Mouse (Mus musculus) heart, embryonic 10.5 days (tissue): ENCODE measurements around the gene Pemt. TPM values are rescaled to one million over a fixed set of nuclear protein-coding genes. Genes with fewer than 3 reads are reported as not detected.

ENCODE experiments used
- DNase-seq: peaks from one replicate; pipeline ENCODE4 v3.0.0-alpha.2; 2017; ENCODE audit warnings: low spot score
- H3K27ac ChIP-seq: fragments of 300-500 bp; sonication (generic); 2 replicates; pipeline ENCODE4 v1.5.1; 2016; ENCODE audit warnings: mild to moderate bottlenecking
- H3K27me3 ChIP-seq: fragments of 300-500 bp; sonication (generic); 2 replicates; pipeline ENCODE4 v1.6.1; 2016; ENCODE audit warnings: mild to moderate bottlenecking; ENCODE audit not compliant: poor library complexity, insufficient read depth, severe bottlenecking
- H3K36me3 ChIP-seq: fragments of 300-500 bp; sonication (generic); 2 replicates; pipeline ENCODE4 v1.6.1; 2016; ENCODE audit warnings: mild to moderate bottlenecking, moderate library complexity
- H3K4me1 ChIP-seq: fragments of 300-500 bp; sonication (generic); 2 replicates; pipeline ENCODE4 v1.6.1; 2016; ENCODE audit warnings: mild to moderate bottlenecking
- H3K4me3 ChIP-seq: fragments of 300-500 bp; sonication (generic); 2 replicates; pipeline ENCODE4 v1.5.1; 2016; ENCODE audit warnings: mild to moderate bottlenecking, moderate library complexity
- H3K9me3 ChIP-seq: fragments of 300-500 bp; sonication (generic); 2 replicates; pipeline ENCODE4 v1.6.1; 2016; ENCODE audit warnings: mild to moderate bottlenecking, moderate library complexity
- WGBS: fragments of 180-500 bp; shearing (Covaris S2); methylation state at CpG from one replicate; pipeline ENCODE4 v1.1.7; 2016; 5-methylcytosine and 5-hydroxymethylcytosine counted together
- polyA plus RNA-seq: library from polyadenylated mRNA; unstranded; fragments of >200 nt; fragmentation: Nextera tagmentation; extraction: Ambion mirVana; gene quantifications from 2 replicates; pipeline ENCODE4 v1.2.1, GENCODE M21; 2016

Gene Pemt
- polyA plus RNA-seq, 1 experiment from 2014 or later: 11.6 TPM

DNA sequence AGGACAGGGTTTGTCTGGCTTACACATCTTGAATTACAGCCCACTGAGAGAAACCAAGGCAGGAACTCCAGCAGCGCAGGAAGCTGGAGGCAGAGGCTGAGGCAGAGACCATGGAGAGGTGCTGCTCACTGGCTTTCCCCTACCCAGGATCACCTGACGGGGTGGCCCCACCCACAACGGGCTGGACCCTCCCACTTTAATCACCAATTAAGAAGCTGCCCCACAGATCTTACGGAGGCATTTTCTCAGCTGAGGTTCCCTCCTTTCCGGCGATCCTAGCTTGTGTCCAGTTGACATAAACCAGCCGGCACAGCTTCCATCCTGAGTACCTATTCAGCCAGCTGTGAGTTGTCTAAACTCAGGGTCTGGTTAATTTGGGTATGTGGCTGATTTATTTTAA is 125.0 kb downstream of the Pemt start:
- no peak for DNase-seq
- 14% methylated on average over 7 of the region's 7 CpGs for WGBS

More for the DNA sequence above, 125.0 kb downstream of the Pemt start:
- Histone ChIP-seq H3K4me3 (0 out of 2 replicates have a peak overlapping the region, but pooled peaks have one; percentile 19), H3K27ac (peak overlapping the region; percentile 32; the same call in 1 of the 2 replicates), H3K9me3 (no peaks in the 10 kb centered on the region), H3K36me3 (no peaks in the 10 kb centered on the region), H3K4me1 (peaks cover 25% of the 10 kb centered on the region), H3K27me3 (0 out of 2 replicates have a peak, but pooled peaks cover 3% of the 10 kb centered on the region)

Other genes starting within 250 kb of the Pemt start
- gene Flcn, start 236.5 kb downstream of the Pemt start, polyA plus RNA-seq: 24.7 and 25.0 TPM in 2 replicates
- gene Nt5m, start 207.0 kb downstream of the Pemt start, polyA plus RNA-seq: 39.4 and 39.9 TPM in 2 replicates
- 192 and 210 TPM in 2 replicates for gene Cops3, start 206.7 kb downstream of the Pemt start, polyA plus RNA-seq
- 51.8 and 55.6 TPM in 2 replicates for gene Med9, start 98.3 kb downstream of the Pemt start, polyA plus RNA-seq
- gene Rasd1, start 81.5 kb downstream of the Pemt start, polyA plus RNA-seq: 12.2 and 17.4 TPM in 2 replicates
- gene Rai1, start 58.5 kb upstream of the Pemt start, polyA plus RNA-seq: 21.2 and 32.5 TPM in 2 replicates
- 38.2 and 40.3 TPM in 2 replicates for gene Srebf1, start 176.1 kb upstream of the Pemt start, polyA plus RNA-seq